Mouse (Mus musculus): ENCODE data around the gene AC161166.1. TPM values are rescaled to one million over a fixed set of nuclear protein-coding genes. Genes with fewer than 3 reads are reported as not detected.

Gene AC161166.1
- total and polyA plus RNA-seq, 3 experiments: 0.08 TPM; not detected in 2

DNA sequence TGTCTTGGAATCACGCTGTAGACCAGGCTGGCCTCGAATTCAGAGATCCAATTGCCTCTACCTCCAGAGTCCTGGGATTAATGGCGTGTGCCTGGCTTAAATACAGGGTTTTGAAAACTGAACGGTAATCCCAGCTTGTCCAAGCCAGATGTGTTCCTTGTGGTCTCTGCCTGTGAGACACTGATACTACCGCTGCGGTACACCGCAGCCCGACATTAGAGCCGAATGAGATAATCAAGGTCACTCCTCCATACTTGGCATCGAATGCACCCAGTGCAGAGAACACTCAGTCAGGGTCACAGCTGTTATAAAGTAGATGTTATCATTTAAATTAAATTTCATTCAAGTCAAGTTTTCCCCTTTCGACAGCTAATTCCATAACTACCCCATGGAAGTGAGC lies 16.6 kb upstream of the AC161166.1 start:
- H3K4me1 ChIP-seq (ENCODE audit: control insufficient read depth in 1 of 2, insufficient read depth in 2 of 2): peaks cover 5 to 45% of the 10 kb centered on the region in 2 experiments
- H3K4me3 ChIP-seq (replicated peaks in 1 of 3; ENCODE audit: low read depth in 2 of 3, low read length in 2 of 3, poor library complexity in 1 of 3): no peak overlapping the region
- no peak overlapping the region for H3K9ac ChIP-seq (ENCODE audit: insufficient read depth, low read depth)
- dilution Hi-C loops (cut with MboI; ENCODE audit: extremely low pct_ligation_motif_present, extremely low pct_unique_long_range_greater_than_20kb, low sequenced_read_pairs): no loop called here
- H3K79me2 ChIP-seq (replicated peaks; ENCODE audit: control insufficient read depth, extremely low read depth, insufficient read depth, poor library complexity, severe bottlenecking): peaks cover 4% of the 10 kb centered on the region; the same call in 1 of the 2 replicates
- no peak overlapping the region for H3K4me2 ChIP-seq (ENCODE audit: insufficient read depth, low read depth, poor library complexity, severe bottlenecking)
- peaks cover 8 to 10% of the 10 kb centered on the region in 2 experiments for H3K36me3 ChIP-seq (replicated peaks in 1 of 2; ENCODE audit: control insufficient read depth in 1 of 2, insufficient read depth in 1 of 2, low read length in 1 of 2)
- DNase-seq (ENCODE audit: extremely low read depth): no peak
- peaks cover 3% of the 10 kb centered on the region for H3K9me3 ChIP-seq (replicated peaks; ENCODE audit: low read length)
- H3K27me3 ChIP-seq (replicated peaks): no peaks in the 10 kb centered on the region
- TF ChIP-seq NRF1 (IDR thresholded peaks at IDR 0.05; ENCODE audit: low read depth, low read length): no peak
- TF ChIP-seq SMC3 (IDR thresholded peaks at IDR 0.05; ENCODE audit: low read depth, low read length): no peak
- no peak for TF ChIP-seq MAX (IDR thresholded peaks at IDR 0.05; ENCODE audit: low read length)
- TF ChIP-seq GABPA (IDR thresholded peaks at IDR 0.05; ENCODE audit: insufficient replicate concordance, low read depth, low read length): no peak
- TF ChIP-seq RCOR1 (conservative IDR thresholded peaks at IDR 0.05; ENCODE audit: low read depth, low read length): no peak
- TF ChIP-seq MYC (IDR thresholded peaks at IDR 0.05; ENCODE audit: low read depth, low read length): no peak
- in situ Hi-C loops (cut with MboI; ENCODE audit: low pct_ligation_motif_present, low pct_unique_long_range_greater_than_20kb, low sequenced_read_pairs): no loop called here
- no peak overlapping the region for H3K27ac ChIP-seq (ENCODE audit: insufficient read depth, low read depth)

DNA sequence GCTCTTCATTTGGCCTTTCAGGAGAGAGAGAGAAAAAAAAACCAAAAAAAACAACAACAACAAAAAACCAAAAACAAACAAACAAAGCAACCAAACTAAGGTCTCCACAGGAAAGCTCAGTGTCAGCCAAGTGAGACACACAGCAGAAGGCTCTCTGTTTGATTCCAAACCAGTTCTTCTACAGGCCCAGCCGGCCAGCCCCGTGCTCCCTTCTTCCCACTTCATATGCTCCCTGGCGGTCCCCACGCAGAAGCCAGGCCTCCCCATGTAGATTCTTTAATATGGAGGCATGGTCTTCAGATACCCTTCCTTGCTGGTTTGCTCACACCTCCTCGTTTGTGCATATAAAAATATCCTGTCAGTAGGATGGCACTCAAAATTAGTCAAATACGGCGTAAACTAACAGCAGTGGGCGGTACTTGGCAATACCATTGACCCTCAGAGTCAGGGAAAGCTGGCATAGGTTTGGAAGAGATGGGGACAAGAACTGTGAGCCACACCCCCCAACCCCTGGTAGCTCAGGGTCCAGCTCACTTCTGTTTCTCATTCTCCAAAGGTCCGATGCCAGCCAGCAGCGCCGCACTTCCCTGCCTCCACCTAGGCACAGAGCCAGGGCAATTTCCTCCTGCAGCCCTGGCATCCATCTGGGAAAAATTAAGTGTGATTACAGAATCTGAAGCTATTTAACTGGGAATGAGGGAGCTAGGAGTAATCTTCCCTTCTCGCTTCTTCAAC lies 13.6 kb upstream of the AC161166.1 start:
- dilution Hi-C loops (cut with MboI; ENCODE audit: extremely low pct_ligation_motif_present, extremely low pct_unique_long_range_greater_than_20kb, low sequenced_read_pairs) (no loop called here), in situ Hi-C loops (cut with MboI; ENCODE audit: low pct_ligation_motif_present, low pct_unique_long_range_greater_than_20kb, low sequenced_read_pairs) (no loop called here)
- Histone ChIP-seq H3K79me2 (replicated peaks; ENCODE audit: control insufficient read depth, extremely low read depth, insufficient read depth, poor library complexity, severe bottlenecking) (no peaks in the 10 kb centered on the region; the same call in 1 of the 2 replicates), H3K9me3 (replicated peaks; ENCODE audit: low read length) (peaks cover 3% of the 10 kb centered on the region), H3K4me1 (ENCODE audit: control insufficient read depth in 1 of 2, insufficient read depth in 2 of 2) (peaks cover 8 to 42% of the 10 kb centered on the region in 2 experiments), H3K27ac (ENCODE audit: insufficient read depth, low read depth) (no peak overlapping the region), H3K4me3 (replicated peaks in 1 of 3; ENCODE audit: low read depth in 2 of 3, low read length in 2 of 3, poor library complexity in 1 of 3) (no peak overlapping the region), H3K9ac (ENCODE audit: insufficient read depth, low read depth) (no peak overlapping the region), H3K4me2 (ENCODE audit: insufficient read depth, low read depth, poor library complexity, severe bottlenecking) (no peak overlapping the region), H3K36me3 (replicated peaks in 1 of 2; ENCODE audit: control insufficient read depth in 1 of 2, insufficient read depth in 1 of 2, low read length in 1 of 2) (no peaks in the 10 kb centered on the region), H3K27me3 (replicated peaks) (no peaks in the 10 kb centered on the region)
- no peak for TF ChIP-seq JUND (conservative IDR thresholded peaks at IDR 0.05; ENCODE audit: low read depth, low read length)
- TF ChIP-seq CTCF (conservative IDR thresholded peaks at IDR 0.05 in 1 of 2, IDR thresholded peaks at IDR 0.05 in 1 of 2; ENCODE audit: low read depth in 2 of 2, low read length in 2 of 2): no peak
- TF ChIP-seq USF2 (conservative IDR thresholded peaks at IDR 0.05; ENCODE audit: low read depth, low read length): no peak
- no peak for TF ChIP-seq ZC3H11A (IDR thresholded peaks at IDR 0.05; ENCODE audit: low read depth, low read length)
- TF ChIP-seq MAZ (IDR thresholded peaks at IDR 0.05; ENCODE audit: low read depth, low read length): no peak
- no peak for TF ChIP-seq NELFE (IDR thresholded peaks at IDR 0.05; ENCODE audit: low read depth, low read length)
- no peak for TF ChIP-seq CHD1 (IDR thresholded peaks at IDR 0.05; ENCODE audit: low read depth, low read length)
- no peak for TF ChIP-seq MXI1 (IDR thresholded peaks at IDR 0.05; ENCODE audit: low read depth, low read length)
- no peak for TF ChIP-seq HCFC1 (IDR thresholded peaks at IDR 0.05; ENCODE audit: low read depth, low read length)
- TF ChIP-seq POLR2AphosphoS2 (IDR thresholded peaks at IDR 0.05; ENCODE audit: low read depth, low read length): no peak
- no peak for TF ChIP-seq MAFK (IDR thresholded peaks at IDR 0.05; ENCODE audit: insufficient replicate concordance, low read length)
- TF ChIP-seq SIN3A (IDR thresholded peaks at IDR 0.05; ENCODE audit: low read length): no peak
- no peak for TF ChIP-seq RCOR1 (conservative IDR thresholded peaks at IDR 0.05; ENCODE audit: low read depth, low read length)
- no peak for TF ChIP-seq ZNF384 (IDR thresholded peaks at IDR 0.05; ENCODE audit: low read depth, low read length)
- TF ChIP-seq PAX5 (IDR thresholded peaks at IDR 0.05; ENCODE audit: low read length): no peak
- no peak for DNase-seq (ENCODE audit: extremely low read depth)
